21 mouse cellular contexts compared by ENCODE assay signal in the genomic region with DNA sequence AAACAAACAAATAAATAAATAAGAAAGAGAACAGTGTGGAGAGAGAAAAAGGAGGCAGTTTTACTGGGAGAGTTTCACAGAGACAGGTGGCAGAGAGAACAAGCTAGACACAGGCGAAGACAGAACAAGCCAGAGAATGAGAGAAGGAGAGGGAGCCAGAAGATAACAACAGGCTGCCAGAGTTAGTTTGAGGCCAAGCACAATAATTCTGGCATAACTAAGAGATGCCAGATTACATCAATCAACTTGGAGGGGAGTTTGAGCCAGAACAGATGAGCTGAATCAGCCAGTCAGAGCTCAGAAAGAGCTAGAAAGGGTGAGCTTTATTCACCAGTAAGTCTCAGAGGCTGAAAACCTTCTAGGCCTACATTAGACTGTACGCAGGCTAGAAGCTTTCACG. TPM values are rescaled to one million over a fixed set of nuclear protein-coding genes. Genes with fewer than 3 reads are reported as not detected.
DNase-seq lines count a peak whose midpoint lies in the region; ATAC-seq and TF ChIP-seq lines count a peak whose summit lies in the region.
"Had no signal": no experiment of that assay in that cellular context is flagged by ENCODE, and none has a peak within 500 bp of the region (broad histone marks: within the 10 kb centered on the region; RNA-seq: fewer than 3 reads in every experiment).

No protein-coding gene starts in this region.

- no peak for TF ChIP-seq CTCF in forebrain, postnatal 0 days (IDR thresholded peaks at IDR 0.05; ENCODE audit: low read depth)

- no peak overlapping the region for H3K4me3 ChIP-seq in forebrain, postnatal 0 days (ENCODE audit: low read depth, low read length)
- H3K4me3 ChIP-seq in forebrain, embryonic 10.5 days: no peak overlapping the region
- H3K4me3 ChIP-seq: embryonic facial prominence, embryonic 13.5 days; embryonic facial prominence, embryonic 15.5 days; erythroblast, embryonic 14.5 days; forebrain, embryonic 13.5 days; forebrain, embryonic 15.5 days had no signal

- H3K27ac ChIP-seq in forebrain, postnatal 0 days (ENCODE audit: low read depth, low read length): no peak overlapping the region
- no peak overlapping the region for H3K27ac ChIP-seq in forebrain, embryonic 10.5 days
- H3K27ac ChIP-seq: embryonic facial prominence, embryonic 13.5 days; embryonic facial prominence, embryonic 15.5 days; forebrain, embryonic 13.5 days; forebrain, embryonic 15.5 days had no signal

- H3K9ac ChIP-seq in forebrain, postnatal 0 days: no peak overlapping the region
- H3K9ac ChIP-seq: embryonic facial prominence, embryonic 13.5 days; embryonic facial prominence, embryonic 15.5 days; forebrain, embryonic 13.5 days; forebrain, embryonic 15.5 days had no signal

- no peak overlapping the region for H3K4me2 ChIP-seq in forebrain, postnatal 0 days (ENCODE audit: low read depth)
- H3K4me2 ChIP-seq: embryonic facial prominence, embryonic 13.5 days; embryonic facial prominence, embryonic 15.5 days; forebrain, embryonic 13.5 days; forebrain, embryonic 15.5 days had no signal

- DNase-seq in forebrain, postnatal 0 days: peak; percentile 62
- DNase-seq in forebrain, embryonic 10.5 days (ENCODE audit: extremely low spot score, low spot score): no peak
- DNase-seq in 3T3-L1 (ENCODE audit: low read depth, low spot score) (peak; percentile 43), adipocyte (ENCODE audit: low spot score) (peak; percentile 76)
- DNase-seq in cerebellum, adult 18-20 months: no peak
- DNase-seq: adrenal gland, adult 2 months; adrenal gland, postnatal 10 days; adrenal gland, postnatal 25 days; cerebellum, adult 11 months; cerebellum, adult 2 months; cerebellum, adult 9-10 months; cerebellum, postnatal 10 days; cerebellum, postnatal 36 days; embryo, embryonic 11 days had no signal

- no peaks in the 10 kb centered on the region for H3K4me1 ChIP-seq in forebrain, postnatal 0 days (ENCODE audit: insufficient read depth)
- no peaks in the 10 kb centered on the region for H3K4me1 ChIP-seq in forebrain, embryonic 10.5 days
- H3K4me1 ChIP-seq: embryonic facial prominence, embryonic 13.5 days; embryonic facial prominence, embryonic 15.5 days; forebrain, embryonic 13.5 days; forebrain, embryonic 15.5 days had no signal

- H3K36me3 ChIP-seq in forebrain, postnatal 0 days (ENCODE audit: insufficient read depth): peaks cover 94% of the 10 kb centered on the region
- peaks cover 98% of the 10 kb centered on the region for H3K36me3 ChIP-seq in forebrain, embryonic 10.5 days (replicated peaks)

- no peaks in the 10 kb centered on the region for H3K27me3 ChIP-seq in forebrain, postnatal 0 days (ENCODE audit: insufficient read depth, low read length)
- no peaks in the 10 kb centered on the region for H3K27me3 ChIP-seq in forebrain, embryonic 10.5 days (ENCODE audit: poor library complexity, severe bottlenecking)
- H3K27me3 ChIP-seq: embryonic facial prominence, embryonic 13.5 days; embryonic facial prominence, embryonic 15.5 days; forebrain, embryonic 13.5 days; forebrain, embryonic 15.5 days; Patski had no signal

- WGBS in forebrain, postnatal 0 days: 83% methylated on average over 3 of the region's 3 CpGs
- 94% methylated on average over 3 of the region's 3 CpGs for WGBS in forebrain, embryonic 10.5 days

- no peaks in the 10 kb centered on the region for H3K9me3 ChIP-seq in forebrain, postnatal 0 days (ENCODE audit: low read length)
- H3K9me3 ChIP-seq in forebrain, embryonic 10.5 days: no peaks in the 10 kb centered on the region
- H3K9me3 ChIP-seq: embryonic facial prominence, embryonic 13.5 days; embryonic facial prominence, embryonic 15.5 days; forebrain, embryonic 13.5 days; forebrain, embryonic 15.5 days had no signal

- ATAC-seq in forebrain, postnatal 0 days: peak; percentile 48; the same call in 1 of the 2 replicates
- ATAC-seq: activated CD4-positive, CD25-positive, alpha-beta regulatory T cell, adult 4 months; forebrain, embryonic 13.5 days; forebrain, embryonic 15.5 days; Patski had no signal

RNA-seq across cellular contexts. Expression of a gene that starts 21.2 kb away (rescaled TPM):
- 2.9 and 9.1 TPM in 2 replicates for total RNA-seq in forebrain, postnatal 0 days (2014; rRNA removed)
- polyA plus RNA-seq in forebrain, postnatal 0 days (2015; fragmentation: Nextera tagmentation; extraction: Ambion mirVana): 1.3 and 2.1 TPM in 2 replicates
- polyA plus RNA-seq in forebrain, embryonic 10.5 days (2016; fragmentation: Nextera tagmentation; extraction: Ambion mirVana): 2.4 TPM in 2 replicates

Comparison
In these comparisons a context has a peak if more than half of its experiments do, and no peak if none do; other contexts are left out.
1. DNase-seq: peak in forebrain, postnatal 0 days (single experiment), 3T3-L1 (single experiment) and adipocyte (single experiment); none in forebrain, embryonic 10.5 days (single experiment) and cerebellum, adult 18-20 months (0 of 2).